Mouse (Mus musculus): ENCODE measurements at regions not wholly inside any gene's neighbourhood (a gene's known extent, or its start where the extent isn't known, plus 50 kb on each side); places are given as distances from the start of the nearest gene placed in this dataset.

- DNase-seq (ENCODE audit: low spot score), result no peak
Measured at GRCm38 (mm10) chr3:41307400-41308028, 224.7 kb upstream of the Pgrmc2 start.

- DNase-seq (ENCODE audit: low spot score), result peak; percentile 66
Measured at GRCm38 (mm10) chr3:41302805-41303204, 220.0 kb upstream of the Pgrmc2 start.

GRCm38 (mm10) chr3:41298776-41299175 lies 215.9 kb upstream of the Pgrmc2 start:
- peak; percentile 51 for DNase-seq (ENCODE audit: low spot score)

GRCm38 (mm10) chr3:41296152-41296809 lies 213.4 kb upstream of the Pgrmc2 start:
- no peak for DNase-seq (ENCODE audit: low spot score)

- peak; percentile 91 for DNase-seq (ENCODE audit: low spot score)
Measured at GRCm38 (mm10) chr3:41295150-41295549, 212.3 kb upstream of the Pgrmc2 start.

- DNase-seq (ENCODE audit: low spot score), result peak; percentile 45
Measured at GRCm38 (mm10) chr3:41290535-41291307, 207.9 kb upstream of the Pgrmc2 start.

- peak; percentile 36 for DNase-seq (ENCODE audit: low spot score)
Measured at GRCm38 (mm10) chr3:41288735-41289134, 205.9 kb upstream of the Pgrmc2 start.

- peak; percentile 24 for DNase-seq (ENCODE audit: low spot score)
Measured at GRCm38 (mm10) chr3:41288066-41288465, 205.2 kb upstream of the Pgrmc2 start.

GRCm38 (mm10) chr3:41285336-41285735 lies 202.5 kb upstream of the Pgrmc2 start:
- no peak for DNase-seq (ENCODE audit: low spot score)

GRCm38 (mm10) chr3:41284897-41285296 lies 202.1 kb upstream of the Pgrmc2 start:
- DNase-seq (ENCODE audit: low spot score), result peak; percentile 85

- peak; percentile 31 for DNase-seq (ENCODE audit: low spot score)
Measured at GRCm38 (mm10) chr3:41282431-41283037, 199.7 kb upstream of the Pgrmc2 start.

- DNase-seq (ENCODE audit: low spot score), result no peak
Measured at GRCm38 (mm10) chr3:41276096-41276495, 193.2 kb upstream of the Pgrmc2 start.

GRCm38 (mm10) chr3:41268516-41268915 lies 185.7 kb upstream of the Pgrmc2 start:
- DNase-seq (ENCODE audit: low spot score), result no peak

GRCm38 (mm10) chr3:41266216-41266615 lies 183.4 kb upstream of the Pgrmc2 start:
- DNase-seq (ENCODE audit: low spot score), result no peak

- DNase-seq (ENCODE audit: low spot score), result no peak
Measured at GRCm38 (mm10) chr3:41265399-41265798, 182.6 kb upstream of the Pgrmc2 start.

GRCm38 (mm10) chr3:41258291-41258690 lies 175.4 kb upstream of the Pgrmc2 start:
- no peak for DNase-seq (ENCODE audit: low spot score)

- DNase-seq (ENCODE audit: low spot score), result no peak
Measured at GRCm38 (mm10) chr3:41244960-41245359, 162.1 kb upstream of the Pgrmc2 start.

GRCm38 (mm10) chr3:41241856-41242552 lies 159.2 kb upstream of the Pgrmc2 start:
- no peak for DNase-seq (ENCODE audit: low spot score)

- DNase-seq (ENCODE audit: low spot score), result no peak
Measured at GRCm38 (mm10) chr3:41239801-41240200, 157.0 kb upstream of the Pgrmc2 start.

GRCm38 (mm10) chr3:41239246-41239645 lies 156.4 kb upstream of the Pgrmc2 start:
- DNase-seq (ENCODE audit: low spot score), result no peak

- DNase-seq (ENCODE audit: low spot score), result no peak
Measured at GRCm38 (mm10) chr3:41238046-41238445, 155.2 kb upstream of the Pgrmc2 start.

- DNase-seq (ENCODE audit: low spot score), result no peak
Measured at GRCm38 (mm10) chr3:41235610-41236009, 152.8 kb upstream of the Pgrmc2 start.

Measured in adipocyte (in vitro differentiated cells).